Mouse (Mus musculus) CH12.LX (cell line): ENCODE data around the gene Vgll3. TPM values are rescaled to one million over a fixed set of nuclear protein-coding genes. Genes with fewer than 3 reads are reported as not detected.

Experiments used
- DNase-seq: peaks from one replicate; pipeline ENCODE4 v3.0.0-alpha.2; 2013; ENCODE audit errors: extremely low read depth
- H3K27ac ChIP-seq: 2 replicates; pipeline ENCODE4 v1.5.1; 2012; ENCODE audit warnings: low read depth, mild to moderate bottlenecking, control low read depth, moderate library complexity; ENCODE audit not compliant: insufficient read depth
- H3K27me3 ChIP-seq: replicated peaks from 2 replicates; pipeline ENCODE3; 2012; ENCODE audit warnings: inconsistent platforms
- H3K36me3 ChIP-seq, 2 experiments: replicated peaks in 1 of 2; 2 replicates each; pipeline versions ENCODE3 to v1.6.1; 2012; ENCODE audit warnings: inconsistent platforms in 1 of 2, low read length in 1 of 2, mild to moderate bottlenecking in 1 of 2, mixed read lengths in 1 of 2, moderate library complexity in 1 of 2; ENCODE audit not compliant: control insufficient read depth in 1 of 2, insufficient read depth in 1 of 2
- H3K4me1 ChIP-seq, 2 experiments: 2 replicates each; pipeline ENCODE4 v1.6.1; 2012; ENCODE audit warnings: inconsistent platforms in 1 of 2, moderate library complexity in 1 of 2; ENCODE audit not compliant: insufficient read depth in 2 of 2, control insufficient read depth in 1 of 2
- H3K4me2 ChIP-seq: 2 replicates; pipeline ENCODE4 v1.6.1; 2012; ENCODE audit warnings: low read depth, mild to moderate bottlenecking, control low read depth; ENCODE audit not compliant: poor library complexity, insufficient read depth, severe bottlenecking
- H3K4me3 ChIP-seq, 3 experiments: fragments of 150-350 bp in 1 of 3; sonication (generic) in 1 of 3; replicated peaks in 1 of 3; 2 replicates each; pipeline versions ENCODE3 to v1.5.1; 2011 to 2012; ENCODE audit warnings: low read depth in 2 of 3, low read length in 2 of 3, mild to moderate bottlenecking in 2 of 3, moderate library complexity in 2 of 3, control low read depth in 1 of 3, improper control_type of control experiment in 1 of 3, inconsistent platforms in 1 of 3, mixed read lengths in 1 of 3; ENCODE audit not compliant: poor library complexity in 1 of 3
- H3K79me2 ChIP-seq: replicated peaks from 2 replicates; pipeline ENCODE4 v1.6.1; 2012; ENCODE audit warnings: mild to moderate bottlenecking, moderate library complexity; ENCODE audit not compliant: control insufficient read depth, poor library complexity, insufficient read depth, severe bottlenecking; ENCODE audit errors: extremely low read depth
- H3K9ac ChIP-seq: 2 replicates; pipeline ENCODE4 v1.6.1; 2012; ENCODE audit warnings: low read depth, mild to moderate bottlenecking, control low read depth, moderate library complexity; ENCODE audit not compliant: insufficient read depth
- H3K9me3 ChIP-seq: replicated peaks from 2 replicates; pipeline ENCODE3; 2012; ENCODE audit warnings: low read length, inconsistent platforms, mixed read lengths
- BHLHE40 ChIP-seq: IDR thresholded peaks from 2 replicates; pipeline ENCODE4 v1.6.1; 2011; ENCODE audit warnings: mild to moderate bottlenecking, low read depth, low read length, improper control_type of control experiment
- CHD1 ChIP-seq: IDR thresholded peaks from 2 replicates; pipeline ENCODE4 v1.6.1; 2012; ENCODE audit warnings: low read depth, low read length, improper control_type of control experiment, inconsistent platforms
- CHD2 ChIP-seq: IDR thresholded peaks from 2 replicates; pipeline ENCODE4 v1.6.1; 2011; ENCODE audit warnings: low read length, improper control_type of control experiment
- ELF1 ChIP-seq: IDR thresholded peaks from 2 replicates; pipeline ENCODE4 v1.6.1; 2014; ENCODE audit warnings: low read depth, mild to moderate bottlenecking, inconsistent platforms, low read length, improper control_type of control experiment
- ETS1 ChIP-seq: conservative IDR thresholded peaks from 2 replicates; pipeline ENCODE4 v1.6.1; 2012; ENCODE audit warnings: low read depth, mild to moderate bottlenecking, inconsistent platforms, low read length, improper control_type of control experiment, moderate library complexity
- GABPA ChIP-seq: IDR thresholded peaks from 2 replicates; pipeline ENCODE4 v1.6.1; 2012; ENCODE audit warnings: low read depth, low read length, improper control_type of control experiment, inconsistent platforms; ENCODE audit not compliant: insufficient replicate concordance
- JUN ChIP-seq: IDR thresholded peaks from 2 replicates; pipeline ENCODE4 v1.6.1; 2011; ENCODE audit warnings: low read depth, mild to moderate bottlenecking, low read length, improper control_type of control experiment, moderate library complexity; ENCODE audit not compliant: insufficient read depth
- MAX ChIP-seq: IDR thresholded peaks from 2 replicates; pipeline ENCODE4 v1.6.1; 2011; ENCODE audit warnings: low read length, improper control_type of control experiment
- MAZ ChIP-seq: IDR thresholded peaks from 2 replicates; pipeline ENCODE4 v1.6.1; 2012; ENCODE audit warnings: low read depth, mild to moderate bottlenecking, inconsistent platforms, low read length, improper control_type of control experiment, moderate library complexity
- MEF2A ChIP-seq: IDR thresholded peaks from 2 replicates; pipeline ENCODE4 v1.6.1; 2014; ENCODE audit warnings: low read depth, mild to moderate bottlenecking, inconsistent platforms, low read length, improper control_type of control experiment, borderline replicate concordance
- POLR2A ChIP-seq: IDR thresholded peaks from 2 replicates; pipeline ENCODE4 v1.6.1; 2011; ENCODE audit warnings: low read depth, mild to moderate bottlenecking, improper control_type of control experiment, low read length
- RAD21 ChIP-seq: IDR thresholded peaks from 2 replicates; pipeline ENCODE4 v1.6.1; 2011; ENCODE audit warnings: low read depth, mild to moderate bottlenecking, low read length, improper control_type of control experiment, moderate library complexity
- RCOR1 ChIP-seq: conservative IDR thresholded peaks from 2 replicates; pipeline ENCODE4 v1.6.1; 2012; ENCODE audit warnings: low read depth, mild to moderate bottlenecking, inconsistent platforms, low read length, improper control_type of control experiment
- SIN3A ChIP-seq: IDR thresholded peaks from 2 replicates; pipeline ENCODE4 v1.6.1; 2012; ENCODE audit warnings: low read length, improper control_type of control experiment, inconsistent platforms
- SMC3 ChIP-seq: IDR thresholded peaks from 2 replicates; pipeline ENCODE4 v1.6.1; 2011; ENCODE audit warnings: low read depth, low read length, improper control_type of control experiment
- TBP ChIP-seq: conservative IDR thresholded peaks from 2 replicates; pipeline ENCODE4 v1.6.1; 2011; ENCODE audit warnings: low read depth, low read length, improper control_type of control experiment
- TCF12 ChIP-seq: IDR thresholded peaks from 2 replicates; pipeline ENCODE4 v1.6.1; 2014; ENCODE audit warnings: low read depth, mild to moderate bottlenecking, inconsistent platforms, low read length, improper control_type of control experiment
- UBTF ChIP-seq: IDR thresholded peaks from 2 replicates; pipeline ENCODE4 v1.6.1; 2012; ENCODE audit warnings: low read depth, mild to moderate bottlenecking, inconsistent platforms, low read length, improper control_type of control experiment, moderate library complexity
- USF1 ChIP-seq: IDR thresholded peaks from 2 replicates; pipeline ENCODE4 v1.6.1; 2014; ENCODE audit warnings: low read depth, mild to moderate bottlenecking, inconsistent platforms, low read length, improper control_type of control experiment
- ZC3H11A ChIP-seq: IDR thresholded peaks from 2 replicates; pipeline ENCODE4 v1.6.1; 2012; ENCODE audit warnings: low read depth, mild to moderate bottlenecking, inconsistent platforms, low read length, improper control_type of control experiment
- ZKSCAN1 ChIP-seq: IDR thresholded peaks from 2 replicates; pipeline ENCODE4 v1.6.1; 2012; ENCODE audit warnings: low read depth, inconsistent platforms, low read length, improper control_type of control experiment, borderline replicate concordance
- ZMIZ1 ChIP-seq: IDR thresholded peaks from 2 replicates; pipeline ENCODE4 v1.6.1; 2012; ENCODE audit warnings: low read depth, mild to moderate bottlenecking, inconsistent platforms, low read length, improper control_type of control experiment
- dilution Hi-C: fragments of 300-500 bp; cut with MboI; formaldehyde crosslinking; loops from 2 replicates; pipeline ENCODE4 v1.14.3; 2020; ENCODE audit warnings: low sequenced_read_pairs; ENCODE audit not compliant: extremely low pct_unique_long_range_greater_than_20kb, extremely low pct_ligation_motif_present
- in situ Hi-C: fragments of 300-500 bp; cut with MboI; formaldehyde crosslinking; loops from 3 replicates; pipeline ENCODE4 v1.14.3; 2019; ENCODE audit warnings: low sequenced_read_pairs, low pct_ligation_motif_present, low pct_unique_long_range_greater_than_20kb, mixed read lengths
- polyA plus RNA-seq: library from polyadenylated mRNA; unstranded; fragments of >175 nt; gene quantifications from 2 replicates; pipeline ENCODE4 v1.2.1, GENCODE M21; 2012; ENCODE audit warnings: low read depth; ENCODE audit not compliant: insufficient read length
- total RNA-seq, 2 experiments: library from RNA; depleted of rRNA; stranded (reverse); fragments of 300-350 nt in 1 of 2; fragments of >200 nt in 1 of 2; gene quantifications; 2 replicates each; pipeline ENCODE4 v1.2.3; 2012 to 2014

The Vgll3 gene
- total and polyA plus RNA-seq, 3 experiments = not detected

DNA sequence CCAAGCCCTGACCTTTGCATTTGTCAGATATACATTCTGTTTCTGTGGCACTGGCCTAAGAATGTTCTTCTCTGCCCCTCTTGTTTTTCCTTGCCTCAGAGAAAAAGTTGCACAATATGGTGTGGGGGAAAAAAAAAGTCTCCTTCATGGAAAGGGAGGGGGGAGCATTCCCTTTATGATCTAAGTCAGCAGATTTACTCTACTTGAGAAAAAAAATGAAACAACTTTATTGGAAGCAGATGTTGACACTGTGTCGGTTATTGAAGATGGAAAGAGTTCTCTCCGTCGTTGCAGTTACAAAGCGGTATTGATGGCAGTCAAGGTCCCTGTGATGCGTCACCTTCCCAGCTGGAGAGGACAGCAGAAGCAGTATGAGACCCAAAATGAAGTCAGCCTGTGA lies 49.4 kb downstream of the Vgll3 start:
- H3K4me1 ChIP-seq = no peaks in the 10 kb centered on the region
- dilution Hi-C loops = no loop called here
- peaks cover 48% of the 10 kb centered on the region for H3K9me3 ChIP-seq
- no peak for TF ChIP-seq GABPA
- no peak for TF ChIP-seq ZKSCAN1
- no peak for TF ChIP-seq POLR2A
- no peak for TF ChIP-seq ELF1
- TF ChIP-seq CHD1 = no peak
- no peak for TF ChIP-seq BHLHE40
- TF ChIP-seq SIN3A = no peak
- no peak for TF ChIP-seq RAD21
- no peak for TF ChIP-seq USF1
- TF ChIP-seq RCOR1 = no peak
- TF ChIP-seq TBP = no peak
- no peak for TF ChIP-seq ZMIZ1
- TF ChIP-seq MEF2A = no peak
- TF ChIP-seq ZC3H11A = no peak
- TF ChIP-seq, all 38 proteins: peak for 0
- H3K4me2 ChIP-seq = no peak overlapping the region
- in situ Hi-C loops = no loop called here
- no peak overlapping the region for H3K27ac ChIP-seq
- no peaks in the 10 kb centered on the region for H3K79me2 ChIP-seq
- H3K4me3 ChIP-seq = no peak overlapping the region
- DNase-seq = no peak
- H3K9ac ChIP-seq = no peak overlapping the region
- no peaks in the 10 kb centered on the region for H3K27me3 ChIP-seq
- H3K36me3 ChIP-seq = no peaks in the 10 kb centered on the region

DNA sequence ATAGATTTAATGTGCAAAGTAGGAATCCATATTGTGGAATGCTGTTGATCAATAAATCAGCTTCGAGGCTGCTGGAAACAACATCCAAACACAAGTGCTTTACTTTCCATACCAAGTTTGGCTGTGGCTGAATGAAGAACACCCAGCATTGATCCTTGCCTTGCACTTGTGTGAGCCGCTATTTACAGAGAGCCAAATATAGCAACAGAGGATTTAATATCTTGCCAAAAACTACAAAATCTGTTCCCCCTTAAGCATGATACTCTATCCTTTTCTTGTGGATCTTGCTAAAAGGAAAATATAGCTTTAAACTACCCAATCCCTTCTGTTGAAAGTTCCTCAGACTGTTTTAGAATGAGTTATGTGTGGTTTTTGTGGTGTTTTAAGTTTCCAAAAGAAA lies 52.9 kb downstream of the Vgll3 start:
- Histone ChIP-seq H3K27ac (no peak overlapping the region), H3K4me2 (no peak overlapping the region), H3K9me3 (peaks cover 37% of the 10 kb centered on the region), H3K36me3 (no peaks in the 10 kb centered on the region), H3K4me3 (no peak overlapping the region), H3K9ac (no peak overlapping the region), H3K79me2 (no peaks in the 10 kb centered on the region), H3K4me1 (no peaks in the 10 kb centered on the region), H3K27me3 (no peaks in the 10 kb centered on the region)
- no peak for TF ChIP-seq MAZ
- no peak for TF ChIP-seq SMC3
- TF ChIP-seq ZMIZ1 = no peak
- no peak for TF ChIP-seq ZKSCAN1
- no peak for TF ChIP-seq TCF12
- no peak for TF ChIP-seq ETS1
- no peak for TF ChIP-seq MAX
- TF ChIP-seq CHD2 = no peak
- TF ChIP-seq UBTF = no peak
- no peak for TF ChIP-seq MEF2A
- TF ChIP-seq JUN = no peak
- no peak for DNase-seq
- dilution Hi-C loops (no loop called here), in situ Hi-C loops (no loop called here)
